Mouse (Mus musculus) forebrain, embryonic 13.5 days (tissue): Measurements from ENCODE around the gene Htr1f. TPM values are rescaled to one million over a fixed set of nuclear protein-coding genes. Genes with fewer than 3 reads are reported as not detected.

Source experiments
- ATAC-seq: fragments of 200-750 bp; cut with Nextera tagmentation; 2 replicates; pipeline ENCODE4 v1.8.0; 2017
- H3K27ac ChIP-seq: fragments of 300-500 bp; sonication (generic); 2 replicates; pipeline ENCODE4 v1.5.1; 2015; ENCODE audit warnings: inconsistent platforms, mild to moderate bottlenecking, moderate library complexity
- H3K27me3 ChIP-seq: fragments of 300-500 bp; sonication (generic); 2 replicates; pipeline ENCODE4 v1.6.1; 2015; ENCODE audit warnings: mild to moderate bottlenecking, inconsistent platforms
- H3K36me3 ChIP-seq: fragments of 300-500 bp; sonication (generic); 2 replicates; pipeline ENCODE4 v1.6.1; 2015; ENCODE audit warnings: mild to moderate bottlenecking, inconsistent platforms; ENCODE audit not compliant: poor library complexity, severe bottlenecking
- H3K4me1 ChIP-seq: fragments of 300-500 bp; sonication (generic); 2 replicates; pipeline ENCODE4 v1.6.1; 2015; ENCODE audit warnings: inconsistent platforms
- H3K4me2 ChIP-seq: fragments of 300-500 bp; sonication (generic); 2 replicates; pipeline ENCODE4 v1.6.1; 2015; ENCODE audit warnings: inconsistent platforms, mild to moderate bottlenecking, moderate library complexity
- H3K4me3 ChIP-seq: fragments of 300-500 bp; sonication (generic); 2 replicates; pipeline ENCODE4 v1.5.1; 2015; ENCODE audit warnings: mild to moderate bottlenecking, inconsistent platforms
- H3K9ac ChIP-seq: fragments of 300-500 bp; sonication (generic); 2 replicates; pipeline ENCODE4 v1.6.1; 2015; ENCODE audit warnings: mild to moderate bottlenecking, inconsistent platforms
- H3K9me3 ChIP-seq: fragments of 300-500 bp; sonication (generic); replicated peaks from 2 replicates; pipeline ENCODE4 v1.6.1; 2016; ENCODE audit warnings: inconsistent platforms
- WGBS: fragments of 180-500 bp; shearing (Covaris S2); methylation state at CpG from one replicate; pipeline ENCODE4 v1.1.7; 2015; 5-methylcytosine and 5-hydroxymethylcytosine counted together
- polyA plus RNA-seq: library from polyadenylated mRNA; unstranded; fragments of >200 nt; fragmentation: Nextera tagmentation; extraction: Ambion mirVana; gene quantifications from 2 replicates; pipeline ENCODE4 v1.2.1, GENCODE M21; 2015

Htr1f gene
- polyA plus RNA-seq, 1 experiment from 2014 or later: 0.17 TPM

- Histone ChIP-seq H3K27me3 (no peaks in the 10 kb centered on the region), H3K4me3 (no peak overlapping the region), H3K36me3 (no peaks in the 10 kb centered on the region), H3K27ac (no peak overlapping the region), H3K9me3 (no peaks in the 10 kb centered on the region), H3K4me1 (no peaks in the 10 kb centered on the region), H3K4me2 (no peak overlapping the region), H3K9ac (no peak overlapping the region)
- 95% methylated on average over 1 of the region's 1 CpGs for WGBS
- ATAC-seq: no peak
Observed at GRCm38 (mm10) chr16:65018710-65019109, 86.9 kb downstream of the Htr1f start.

GRCm38 (mm10) chr16:65018134-65018533 is 87.5 kb downstream of the Htr1f start:
- Histone ChIP-seq H3K27ac (no peak overlapping the region), H3K4me2 (no peak overlapping the region), H3K27me3 (no peaks in the 10 kb centered on the region), H3K4me3 (no peak overlapping the region), H3K9ac (no peak overlapping the region), H3K9me3 (no peaks in the 10 kb centered on the region), H3K36me3 (no peaks in the 10 kb centered on the region), H3K4me1 (no peaks in the 10 kb centered on the region)
- WGBS: 81% methylated on average over 7 of the region's 7 CpGs
- peak; percentile 45; the same call in 1 of the 2 replicates for ATAC-seq

- Histone ChIP-seq H3K27me3 (no peaks in the 10 kb centered on the region), H3K9me3 (no peaks in the 10 kb centered on the region), H3K9ac (no peak overlapping the region), H3K27ac (no peak overlapping the region), H3K4me3 (no peak overlapping the region), H3K36me3 (no peaks in the 10 kb centered on the region), H3K4me2 (no peak overlapping the region), H3K4me1 (no peaks in the 10 kb centered on the region)
- no peak for ATAC-seq
- 82% methylated on average over 1 of the region's 1 CpGs for WGBS
Observed at GRCm38 (mm10) chr16:65017566-65017965, 88.1 kb downstream of the Htr1f start.

- H3K27ac ChIP-seq: no peak overlapping the region
- no peaks in the 10 kb centered on the region for H3K27me3 ChIP-seq
- H3K36me3 ChIP-seq: no peaks in the 10 kb centered on the region
- 88% methylated on average over 4 of the region's 4 CpGs for WGBS
- no peaks in the 10 kb centered on the region for H3K9me3 ChIP-seq
- no peak overlapping the region for H3K4me3 ChIP-seq
- H3K9ac ChIP-seq: no peak overlapping the region
- no peak for ATAC-seq
- no peak overlapping the region for H3K4me2 ChIP-seq
- H3K4me1 ChIP-seq: no peaks in the 10 kb centered on the region
Observed at GRCm38 (mm10) chr16:65015241-65015640, 90.4 kb downstream of the Htr1f start.

GRCm38 (mm10) chr16:65001993-65002821 is 103.4 kb downstream of the Htr1f start:
- Histone ChIP-seq H3K4me2 (no peak overlapping the region), H3K27me3 (0 out of 2 replicates have a peak, but pooled peaks cover 3% of the 10 kb centered on the region), H3K4me3 (no peak overlapping the region), H3K9me3 (no peaks in the 10 kb centered on the region), H3K9ac (no peak overlapping the region), H3K36me3 (no peaks in the 10 kb centered on the region), H3K27ac (no peak overlapping the region), H3K4me1 (peaks cover 4% of the 10 kb centered on the region)
- 41% methylated on average over 6 of the region's 6 CpGs for WGBS
- ATAC-seq: peak; percentile 97

- no peak overlapping the region for H3K9ac ChIP-seq
- H3K4me3 ChIP-seq: no peak overlapping the region
- 83% methylated on average over 3 of the region's 3 CpGs for WGBS
- H3K4me1 ChIP-seq: no peaks in the 10 kb centered on the region
- H3K9me3 ChIP-seq: no peaks in the 10 kb centered on the region
- no peak overlapping the region for H3K4me2 ChIP-seq
- H3K27ac ChIP-seq: no peak overlapping the region
- no peak for ATAC-seq
- H3K27me3 ChIP-seq: no peaks in the 10 kb centered on the region
- H3K36me3 ChIP-seq: no peaks in the 10 kb centered on the region
Observed at GRCm38 (mm10) chr16:64989279-64989800, 116.3 kb downstream of the Htr1f start.

GRCm38 (mm10) chr16:64987564-64987963 is 118.1 kb downstream of the Htr1f start:
- H3K36me3 ChIP-seq: no peaks in the 10 kb centered on the region
- H3K9me3 ChIP-seq: no peaks in the 10 kb centered on the region
- no peak overlapping the region for H3K27ac ChIP-seq
- H3K9ac ChIP-seq: no peak overlapping the region
- H3K27me3 ChIP-seq: no peaks in the 10 kb centered on the region
- H3K4me3 ChIP-seq: no peak overlapping the region
- no peak overlapping the region for H3K4me2 ChIP-seq
- WGBS: 92% methylated on average over 6 of the region's 6 CpGs
- no peak for ATAC-seq
- no peaks in the 10 kb centered on the region for H3K4me1 ChIP-seq

GRCm38 (mm10) chr16:64987049-64987448 is 118.6 kb downstream of the Htr1f start:
- Histone ChIP-seq H3K4me3 (no peak overlapping the region), H3K27me3 (no peaks in the 10 kb centered on the region), H3K9ac (no peak overlapping the region), H3K4me2 (no peak overlapping the region), H3K9me3 (no peaks in the 10 kb centered on the region), H3K36me3 (no peaks in the 10 kb centered on the region), H3K4me1 (no peaks in the 10 kb centered on the region), H3K27ac (no peak overlapping the region)
- 68% methylated on average over 2 of the region's 2 CpGs for WGBS
- ATAC-seq: no peak

- H3K36me3 ChIP-seq: no peaks in the 10 kb centered on the region
- H3K9ac ChIP-seq: no peak overlapping the region
- H3K9me3 ChIP-seq: no peaks in the 10 kb centered on the region
- ATAC-seq: no peak
- no peaks in the 10 kb centered on the region for H3K4me1 ChIP-seq
- H3K27ac ChIP-seq: no peak overlapping the region
- H3K27me3 ChIP-seq: no peaks in the 10 kb centered on the region
- no peak overlapping the region for H3K4me2 ChIP-seq
- H3K4me3 ChIP-seq: no peak overlapping the region
- WGBS: 86% methylated on average over 5 of the region's 5 CpGs
Observed at GRCm38 (mm10) chr16:64974636-64975035, 131.0 kb downstream of the Htr1f start.

GRCm38 (mm10) chr16:64973533-64974305 is 131.9 kb downstream of the Htr1f start:
- H3K4me1 ChIP-seq: no peaks in the 10 kb centered on the region
- no peaks in the 10 kb centered on the region for H3K36me3 ChIP-seq
- H3K27me3 ChIP-seq: no peaks in the 10 kb centered on the region
- H3K4me3 ChIP-seq: no peak overlapping the region
- ATAC-seq: no peak
- H3K9me3 ChIP-seq: no peaks in the 10 kb centered on the region
- WGBS: 90% methylated on average over 4 of the region's 4 CpGs
- H3K27ac ChIP-seq: no peak overlapping the region
- no peak overlapping the region for H3K9ac ChIP-seq
- no peak overlapping the region for H3K4me2 ChIP-seq

- H3K27ac ChIP-seq: no peak overlapping the region
- H3K9ac ChIP-seq: no peak overlapping the region
- no peaks in the 10 kb centered on the region for H3K9me3 ChIP-seq
- WGBS: 92% methylated on average over 4 of the region's 4 CpGs
- H3K4me2 ChIP-seq: no peak overlapping the region
- no peaks in the 10 kb centered on the region for H3K36me3 ChIP-seq
- no peaks in the 10 kb centered on the region for H3K27me3 ChIP-seq
- no peak overlapping the region for H3K4me3 ChIP-seq
- no peaks in the 10 kb centered on the region for H3K4me1 ChIP-seq
- ATAC-seq: no peak
Observed at GRCm38 (mm10) chr16:64961690-64962089, 144.0 kb downstream of the Htr1f start.

- no peak overlapping the region for H3K4me3 ChIP-seq
- H3K9ac ChIP-seq: no peak overlapping the region
- no peak overlapping the region for H3K4me2 ChIP-seq
- H3K4me1 ChIP-seq: no peaks in the 10 kb centered on the region
- H3K27ac ChIP-seq: no peak overlapping the region
- H3K9me3 ChIP-seq: no peaks in the 10 kb centered on the region
- no peaks in the 10 kb centered on the region for H3K36me3 ChIP-seq
- no peaks in the 10 kb centered on the region for H3K27me3 ChIP-seq
- ATAC-seq: no peak
- WGBS: 92% methylated on average over 5 of the region's 5 CpGs
Observed at GRCm38 (mm10) chr16:64941646-64942195, 163.9 kb downstream of the Htr1f start.
